ENCODE assay signal across 8 mouse cellular contexts in genomic region chr12:84176126-84176769, GRCm38 (mm10). TPM values are rescaled to one million over a fixed set of nuclear protein-coding genes. Genes with fewer than 3 reads are reported as not detected.
DNase-seq lines count a peak whose midpoint lies in the region; ATAC-seq and TF ChIP-seq lines count a peak whose summit lies in the region.

No protein-coding gene starts in this region.

- peak; percentile 48 for ATAC-seq in liver, embryonic 14.5 days (ENCODE audit: insufficient read depth)

- H3K36me3 ChIP-seq in hindbrain, embryonic 10.5 days: peaks cover 33% of the 10 kb centered on the region
- H3K36me3 ChIP-seq in liver, embryonic 14.5 days (replicated peaks; ENCODE audit: control insufficient read depth, insufficient read depth, low read depth): peaks cover 28% of the 10 kb centered on the region

- intact Hi-C loops in gastrocnemius, adult 2 months (cut with DNase I): loop anchor here (2.0 to 5.0 kb wide), 2 partner anchors 17 to 41 kb away; partner anchors contain the start of gene Elmsan1
- intact Hi-C loops in gastrocnemius, postnatal 36 days (cut with DNase I): no loop called here

- peak overlapping the region; percentile 89 for H3K9ac ChIP-seq in liver, embryonic 14.5 days (replicated peaks)

- H3K9me3 ChIP-seq in hindbrain, embryonic 10.5 days: no peaks in the 10 kb centered on the region
- H3K9me3 ChIP-seq in liver, embryonic 14.5 days (ENCODE audit: control insufficient read depth, low read length): no peaks in the 10 kb centered on the region

- H3K4me2 ChIP-seq in liver, embryonic 14.5 days (ENCODE audit: low read depth): peak overlapping the region; percentile 95

- peaks cover 66% of the 10 kb centered on the region for H3K4me1 ChIP-seq in hindbrain, embryonic 10.5 days (replicated peaks)
- H3K4me1 ChIP-seq in liver, embryonic 14.5 days (replicated peaks; ENCODE audit: control insufficient read depth in 2 of 2, insufficient read depth in 2 of 2, low read length in 1 of 2): peaks cover 65 to 70% of the 10 kb centered on the region in 2 experiments

- peak overlapping the region; percentile 94 for H3K27ac ChIP-seq in gastrocnemius, adult 2 months
- peak overlapping the region; percentile 92 for H3K27ac ChIP-seq in hindbrain, embryonic 10.5 days
- H3K27ac ChIP-seq in liver, embryonic 14.5 days: peak overlapping the region; percentile 98

- no peaks in the 10 kb centered on the region for H3K27me3 ChIP-seq in hindbrain, embryonic 10.5 days (ENCODE audit: insufficient read depth, poor library complexity, severe bottlenecking)
- no peaks in the 10 kb centered on the region for H3K27me3 ChIP-seq in liver, embryonic 14.5 days (ENCODE audit: control insufficient read depth, insufficient read depth, low read length)

- H3K4me3 ChIP-seq in gastrocnemius, adult 2 months: peak overlapping the region; percentile 76
- peak overlapping the region; percentile 59 for H3K4me3 ChIP-seq in hindbrain, embryonic 10.5 days
- peak overlapping the region; percentile 60 to 61 for H3K4me3 ChIP-seq in liver, embryonic 14.5 days (ENCODE audit: insufficient read depth in 1 of 2, low read depth in 2 of 2, low read length in 2 of 2)

- TF ChIP-seq EP300 in liver, embryonic 14.5 days (IDR thresholded peaks at IDR 0.05; ENCODE audit: low read depth): no peak

- no peak for TF ChIP-seq CTCF in gastrocnemius, adult 2 months (IDR thresholded peaks at IDR 0.05)
- TF ChIP-seq CTCF in liver, embryonic 14.5 days (IDR thresholded peaks at IDR 0.05; ENCODE audit: low read depth): no peak

- DNase-seq in gastrocnemius, adult 2 months: peak; percentile 56
- DNase-seq in gastrocnemius, postnatal 36 days: no peak
- peak; percentile 66 to 74 for DNase-seq in B cell, adult 2 months
- peak; percentile 58 for DNase-seq in embryo, embryonic 10.5 days (ENCODE audit: low spot score)
- peak; percentile 53 for DNase-seq in hindbrain, embryonic 10.5 days (ENCODE audit: low spot score)
- no peak for DNase-seq in liver, embryonic 14.5 days (ENCODE audit: low read depth in 3 of 3, low spot score in 3 of 3)
- peak; percentile 44 for DNase-seq in right cerebral cortex, postnatal 14 days
- no peak for DNase-seq in c-Kit-positive CD71-positive TER-119-positive erythroid progenitor cells, embryonic 14.5 days (ENCODE audit: low spot score)

- WGBS in hindbrain, embryonic 10.5 days: 5% methylated on average over 13 of the region's 13 CpGs
- WGBS in liver, embryonic 14.5 days (ENCODE audit: insufficient replicate concordance): 2% methylated on average over 13 of the region's 13 CpGs

RNA-seq across cellular contexts. Expression of gene Pnma1, which starts 28.0 kb away (rescaled TPM):
- under 1 TPM; 0.10 to 0.17 TPM for total RNA-seq in gastrocnemius, adult 2 months (2021)
- total RNA-seq in gastrocnemius, postnatal 36 days (2021): under 1 TPM; 0.15 to 0.18 TPM
- polyA plus RNA-seq in hindbrain, embryonic 10.5 days (2016; fragmentation: Nextera tagmentation; extraction: Ambion mirVana): 3.1 and 3.6 TPM in 2 replicates
- polyA plus RNA-seq in liver, embryonic 14.5 days (2012; rRNA removed): 0.09 and 0.10 TPM in 2 replicates
- polyA plus RNA-seq in liver, embryonic 14.5 days (2014; fragmentation: Nextera tagmentation; extraction: Ambion mirVana): 0.05 and 0.11 TPM in 2 replicates

RNA-seq across cellular contexts. Expression of gene Elmsan1, which starts 42.4 kb away (rescaled TPM):
- 10 to 100 TPM; 10.2 to 11.9 TPM for total RNA-seq in gastrocnemius, adult 2 months (2021)
- total RNA-seq in gastrocnemius, postnatal 36 days (2021): 10 to 100 TPM in 1 of 2 experiments, 1 to 10 TPM in 1; 6.5 to 10.4 TPM
- 6.5 and 8.2 TPM in 2 replicates for polyA plus RNA-seq in hindbrain, embryonic 10.5 days (2016; fragmentation: Nextera tagmentation; extraction: Ambion mirVana)
- 3.9 and 4.3 TPM in 2 replicates for polyA plus RNA-seq in liver, embryonic 14.5 days (2012; rRNA removed)
- polyA plus RNA-seq in liver, embryonic 14.5 days (2014; fragmentation: Nextera tagmentation; extraction: Ambion mirVana): 4.5 and 5.1 TPM in 2 replicates

Comparison
In these comparisons a context has a peak if more than half of its experiments do, and no peak if none do; other contexts are left out.
1. DNase-seq: peak in gastrocnemius, adult 2 months (single experiment), B cell, adult 2 months (2 of 2), embryo, embryonic 10.5 days (single experiment), hindbrain, embryonic 10.5 days (single experiment) and right cerebral cortex, postnatal 14 days (single experiment); none in gastrocnemius, postnatal 36 days (0 of 2), liver, embryonic 14.5 days (0 of 3) and c-Kit-positive CD71-positive TER-119-positive erythroid progenitor cells, embryonic 14.5 days (single experiment).
2. Peak in every context shown above with its lines, with median percentiles within 50 percentile points of each other: H3K27ac ChIP-seq and H3K4me3 ChIP-seq.